Mouse (Mus musculus) liver, embryonic 16.5 days (tissue): Measurements from ENCODE around the gene Abtb1. TPM values are rescaled to one million over a fixed set of nuclear protein-coding genes. Genes with fewer than 3 reads are reported as not detected.

Experiments
- ATAC-seq: fragments of 200-750 bp; cut with Nextera tagmentation; 2 replicates; pipeline ENCODE4 v1.8.0; 2017; ENCODE audit warnings: low read depth, mild to moderate bottlenecking, moderate number of reproducible peaks, moderate library complexity
- H3K27ac ChIP-seq: fragments of 300-500 bp; sonication (generic); 2 replicates; pipeline ENCODE4 v1.5.1; 2014; ENCODE audit warnings: mild to moderate bottlenecking, low read length
- H3K27me3 ChIP-seq: fragments of 300-500 bp; sonication (generic); 2 replicates; pipeline ENCODE4 v1.6.1; 2014; ENCODE audit warnings: low read depth, low read length, mixed read lengths; ENCODE audit not compliant: control insufficient read depth, insufficient read depth
- H3K36me3 ChIP-seq: fragments of 300-500 bp; sonication (generic); 2 replicates; pipeline ENCODE4 v1.6.1; 2014; ENCODE audit warnings: mild to moderate bottlenecking; ENCODE audit not compliant: control insufficient read depth, insufficient read depth
- H3K4me1 ChIP-seq: fragments of 300-500 bp; sonication (generic); 2 replicates; pipeline ENCODE4 v1.6.1; 2014; ENCODE audit warnings: low read depth, low read length, mixed read lengths; ENCODE audit not compliant: control insufficient read depth
- H3K4me2 ChIP-seq: fragments of 300-500 bp; sonication (generic); 2 replicates; pipeline ENCODE4 v1.6.1; 2014; ENCODE audit warnings: low read depth, low read length, mixed read lengths
- H3K4me3 ChIP-seq: fragments of 300-500 bp; sonication (generic); 2 replicates; pipeline ENCODE4 v1.5.1; 2014; ENCODE audit warnings: low read depth, mild to moderate bottlenecking, low read length
- H3K9ac ChIP-seq: fragments of 300-500 bp; sonication (generic); 2 replicates; pipeline ENCODE4 v1.6.1; 2014; ENCODE audit warnings: low read depth, low read length
- H3K9me3 ChIP-seq: fragments of 300-500 bp; sonication (generic); replicated peaks from 2 replicates; pipeline ENCODE4 v1.6.1; 2016; ENCODE audit warnings: low read length; ENCODE audit not compliant: control insufficient read depth
- WGBS: fragments of 180-500 bp; shearing (Covaris S2); extraction: QIAGEN DNeasy Blood & Tissue Kit; methylation state at CpG from one replicate; pipeline ENCODE4 v1.1.7; 2014; ENCODE audit not compliant: insufficient replicate concordance; 5-methylcytosine and 5-hydroxymethylcytosine counted together
- polyA plus RNA-seq: library from polyadenylated mRNA; unstranded; fragments of >200 nt; fragmentation: Nextera tagmentation; extraction: Ambion mirVana; gene quantifications from 2 replicates; pipeline ENCODE4 v1.2.1, GENCODE M21; 2015

Abtb1 gene
- polyA plus RNA-seq, 1 experiment from 2014 or later, result 65.2 TPM

GRCm38 (mm10) chr6:88837999-88838398 is 3.8 kb downstream of the Abtb1 start:
- Histone ChIP-seq H3K36me3 (peaks cover 39% of the 10 kb centered on the region), H3K27me3 (no peaks in the 10 kb centered on the region), H3K4me1 (peaks cover 55% of the 10 kb centered on the region), H3K9ac (no peak overlapping the region), H3K27ac (no peak overlapping the region), H3K9me3 (no peaks in the 10 kb centered on the region), H3K4me2 (no peak overlapping the region), H3K4me3 (no peak overlapping the region)
- WGBS, result 86% methylated on average over 12 of the region's 12 CpGs
- ATAC-seq, result no peak

GRCm38 (mm10) chr6:88836178-88836819 is 5.5 kb downstream of the Abtb1 start:
- Histone ChIP-seq H3K4me1 (peaks cover 62% of the 10 kb centered on the region), H3K36me3 (peaks cover 39% of the 10 kb centered on the region), H3K27ac (peak overlapping the region; percentile 94), H3K4me3 (no peak overlapping the region), H3K9me3 (no peaks in the 10 kb centered on the region), H3K4me2 (peak overlapping the region; percentile 59; the same call in 1 of the 2 replicates), H3K9ac (no peak overlapping the region; the same call in 1 of the 2 replicates), H3K27me3 (no peaks in the 10 kb centered on the region)
- no peak for ATAC-seq
- 89% methylated on average over 28 of the region's 28 CpGs for WGBS

- no peaks in the 10 kb centered on the region for H3K27me3 ChIP-seq
- H3K27ac ChIP-seq, result peak overlapping the region; percentile 94
- H3K4me3 ChIP-seq, result peak overlapping the region; percentile 28
- no peaks in the 10 kb centered on the region for H3K9me3 ChIP-seq
- H3K4me2 ChIP-seq, result peak overlapping the region; percentile 59
- 22% methylated on average over 5 of the region's 5 CpGs for whole genome bisulfite sequencing
- H3K9ac ChIP-seq, result peak overlapping the region; percentile 57
- peak; percentile 88 for ATAC-seq
- H3K36me3 ChIP-seq, result peaks cover 39% of the 10 kb centered on the region
- peaks cover 53% of the 10 kb centered on the region for H3K4me1 ChIP-seq
Observed at GRCm38 (mm10) chr6:88835047-88835446, 6.7 kb downstream of the Abtb1 start.

GRCm38 (mm10) chr6:88833340-88834140 is 8.2 kb downstream of the Abtb1 start:
- H3K4me1 ChIP-seq, result peaks cover 46% of the 10 kb centered on the region
- no peaks in the 10 kb centered on the region for H3K9me3 ChIP-seq
- peak overlapping the region; percentile 94 for H3K27ac ChIP-seq
- no peak overlapping the region for H3K4me3 ChIP-seq
- no peaks in the 10 kb centered on the region for H3K27me3 ChIP-seq
- no peak overlapping the region for H3K4me2 ChIP-seq
- H3K9ac ChIP-seq, result peak overlapping the region; percentile 19; the same call in 1 of the 2 replicates
- H3K36me3 ChIP-seq, result peaks cover 26% of the 10 kb centered on the region
- 81% methylated on average over 5 of the region's 5 CpGs for WGBS
- ATAC-seq, result no peak

GRCm38 (mm10) chr6:88832663-88833062 is 9.1 kb downstream of the Abtb1 start:
- no peak overlapping the region for H3K4me3 ChIP-seq
- H3K9me3 ChIP-seq, result no peaks in the 10 kb centered on the region
- peaks cover 18% of the 10 kb centered on the region for H3K36me3 ChIP-seq
- 61% methylated on average over 5 of the region's 5 CpGs for WGBS
- no peak overlapping the region for H3K9ac ChIP-seq
- no peak overlapping the region for H3K4me2 ChIP-seq
- no peaks in the 10 kb centered on the region for H3K27me3 ChIP-seq
- ATAC-seq, result 0 out of 2 replicates have a peak, but pooled peaks have one; percentile 28
- H3K27ac ChIP-seq, result peak overlapping the region; percentile 80
- peaks cover 46% of the 10 kb centered on the region for H3K4me1 ChIP-seq

GRCm38 (mm10) chr6:88831456-88831855 is 10.3 kb downstream of the Abtb1 start:
- no peak overlapping the region for H3K4me3 ChIP-seq
- no peak overlapping the region for H3K4me2 ChIP-seq
- WGBS, result 30% methylated on average over 8 of the region's 8 CpGs
- H3K27ac ChIP-seq, result no peak overlapping the region; the same call in 1 of the 2 replicates
- no peaks in the 10 kb centered on the region for H3K27me3 ChIP-seq
- H3K9me3 ChIP-seq, result no peaks in the 10 kb centered on the region
- H3K4me1 ChIP-seq, result peaks cover 48% of the 10 kb centered on the region
- H3K9ac ChIP-seq, result no peak overlapping the region
- ATAC-seq, result no peak
- peaks cover 7% of the 10 kb centered on the region for H3K36me3 ChIP-seq

GRCm38 (mm10) chr6:88830112-88830702 is 11.6 kb downstream of the Abtb1 start:
- H3K9me3 ChIP-seq, result no peaks in the 10 kb centered on the region
- ATAC-seq, result no peak
- WGBS, result 82% methylated on average over 6 of the region's 6 CpGs
- no peak overlapping the region for H3K4me3 ChIP-seq
- peaks cover 37% of the 10 kb centered on the region for H3K4me1 ChIP-seq
- H3K36me3 ChIP-seq, result no peaks in the 10 kb centered on the region
- H3K4me2 ChIP-seq, result no peak overlapping the region
- no peaks in the 10 kb centered on the region for H3K27me3 ChIP-seq
- H3K9ac ChIP-seq, result no peak overlapping the region
- H3K27ac ChIP-seq, result no peak overlapping the region

- Histone ChIP-seq H3K9me3 (no peaks in the 10 kb centered on the region), H3K36me3 (no peaks in the 10 kb centered on the region), H3K4me1 (peaks cover 31% of the 10 kb centered on the region), H3K27me3 (no peaks in the 10 kb centered on the region), H3K27ac (no peak overlapping the region), H3K4me3 (no peak overlapping the region), H3K4me2 (no peak overlapping the region), H3K9ac (no peak overlapping the region)
- WGBS, result 70% methylated on average over 4 of the region's 4 CpGs
- no peak for ATAC-seq
Observed at GRCm38 (mm10) chr6:88829579-88829978, 12.2 kb downstream of the Abtb1 start.
